Mouse (Mus musculus): ENCODE results near the gene Slc25a31. TPM values are rescaled to one million over a fixed set of nuclear protein-coding genes. Genes with fewer than 3 reads are reported as not detected.
A peak's percentile ranks its signal among the peaks of the same experiment; 100 is the strongest.

Gene Slc25a31
- polyA plus RNA-seq, 1 experiment from 2014 or later: 0.59 TPM

GRCm38 (mm10) chr3:40745661-40746547, 37.2 kb downstream of the Slc25a31 start:
- H3K27me3 ChIP-seq (ENCODE audit: control insufficient read depth, insufficient read depth, low read length): no peaks in the 10 kb centered on the region
- H3K4me3 ChIP-seq (replicated peaks; ENCODE audit: low read length): peak overlapping the region; percentile 81
- H3K4me1 ChIP-seq (replicated peaks; ENCODE audit: control insufficient read depth, insufficient read depth, low read length): peaks cover 16% of the 10 kb centered on the region
- peak overlapping the region; percentile 64 for H3K4me2 ChIP-seq (replicated peaks)
- under 1% methylated on average over 37 of the region's 37 CpGs for WGBS
- H3K36me3 ChIP-seq (replicated peaks; ENCODE audit: control insufficient read depth, insufficient read depth): peaks cover 5% of the 10 kb centered on the region; the same call in 1 of the 2 replicates
- peak; percentile 54 for DNase-seq (ENCODE audit: low spot score)
- peak overlapping the region; percentile 91 for H3K27ac ChIP-seq
- H3K9me3 ChIP-seq (ENCODE audit: control insufficient read depth, low read length): no peaks in the 10 kb centered on the region
- H3K9ac ChIP-seq: peak overlapping the region; percentile 87
- no peak for ATAC-seq (ENCODE audit: low FRiP score)

GRCm38 (mm10) chr3:40760746-40761145, 52.1 kb downstream of the Slc25a31 start:
- DNase-seq (ENCODE audit: low spot score) (no peak), ATAC-seq (ENCODE audit: low FRiP score) (no peak)
- peaks cover 74% of the 10 kb centered on the region for H3K36me3 ChIP-seq (replicated peaks; ENCODE audit: control insufficient read depth, insufficient read depth)
- H3K4me3 ChIP-seq (replicated peaks; ENCODE audit: low read length): no peak overlapping the region
- 94% methylated on average over 3 of the region's 3 CpGs for WGBS
- no peak overlapping the region for H3K27ac ChIP-seq
- H3K27me3 ChIP-seq (ENCODE audit: control insufficient read depth, insufficient read depth, low read length): no peaks in the 10 kb centered on the region
- H3K9me3 ChIP-seq (ENCODE audit: control insufficient read depth, low read length): no peaks in the 10 kb centered on the region
- H3K4me2 ChIP-seq (replicated peaks): no peak overlapping the region
- no peaks in the 10 kb centered on the region for H3K4me1 ChIP-seq (replicated peaks; ENCODE audit: control insufficient read depth, insufficient read depth, low read length)
- H3K9ac ChIP-seq: no peak overlapping the region

- H3K27me3 ChIP-seq (ENCODE audit: control insufficient read depth, insufficient read depth, low read length): no peaks in the 10 kb centered on the region
- H3K4me3 ChIP-seq (replicated peaks; ENCODE audit: low read length): no peak overlapping the region
- DNase-seq (ENCODE audit: low spot score): no peak
- no peak overlapping the region for H3K9ac ChIP-seq
- H3K27ac ChIP-seq: no peak overlapping the region
- no peaks in the 10 kb centered on the region for H3K9me3 ChIP-seq (ENCODE audit: control insufficient read depth, low read length)
- H3K4me1 ChIP-seq (replicated peaks; ENCODE audit: control insufficient read depth, insufficient read depth, low read length): no peaks in the 10 kb centered on the region
- no peak overlapping the region for H3K4me2 ChIP-seq (replicated peaks)
- H3K36me3 ChIP-seq (replicated peaks; ENCODE audit: control insufficient read depth, insufficient read depth): peaks cover 73% of the 10 kb centered on the region
- WGBS: 93% methylated on average over 2 of the region's 2 CpGs
- ATAC-seq (ENCODE audit: low FRiP score): no peak
These were observed 52.7 kb downstream of the Slc25a31 start for GRCm38 (mm10) chr3:40761312-40761711.

Other genes with a start within 250 kb of the Slc25a31 start
- gene Intu, start 177.6 kb upstream of the Slc25a31 start, polyA plus RNA-seq (2014; fragmentation: Nextera tagmentation; extraction: Ambion mirVana): 4.1 and 4.7 TPM in 2 replicates
- gene Hspa4l, start 35.6 kb downstream of the Slc25a31 start, polyA plus RNA-seq (2014; fragmentation: Nextera tagmentation; extraction: Ambion mirVana): 56.0 and 65.4 TPM in 2 replicates
- 12.5 and 14.5 TPM in 2 replicates for gene Plk4, start 91.2 kb downstream of the Slc25a31 start, polyA plus RNA-seq (2014; fragmentation: Nextera tagmentation; extraction: Ambion mirVana)
- 12.7 and 13.3 TPM in 2 replicates for gene Mfsd8, start 138.0 kb downstream of the Slc25a31 start, polyA plus RNA-seq (2014; fragmentation: Nextera tagmentation; extraction: Ambion mirVana)
- 10.7 and 11.3 TPM in 2 replicates for gene Abhd18, start 138.1 kb downstream of the Slc25a31 start, polyA plus RNA-seq (2014; fragmentation: Nextera tagmentation; extraction: Ambion mirVana)
- gene 1700034I23Rik, start 193.7 kb downstream of the Slc25a31 start, polyA plus RNA-seq (2014; fragmentation: Nextera tagmentation; extraction: Ambion mirVana): 0.53 and 0.72 TPM in 2 replicates
- gene Larp1b, start 241.0 kb downstream of the Slc25a31 start, polyA plus RNA-seq (2014; fragmentation: Nextera tagmentation; extraction: Ambion mirVana): 4.7 and 5.0 TPM in 2 replicates

All from hindbrain, embryonic 14.5 days (tissue).